Mouse (Mus musculus) stomach, postnatal 0 days (tissue): ENCODE measurements around the gene Rdh13.
"Not testable (repeated sequence)": the region's sequence is repeated elsewhere in the genome, so short reads cannot be mapped to it uniquely, and the experiment has no call there.

Experiments
- CTCF ChIP-seq: IDR thresholded peaks from 2 replicates; pipeline ENCODE4 v1.5.1; 2016; ENCODE audit warnings: antibody characterized with exemption, low read depth, mild to moderate bottlenecking, moderate library complexity
- EP300 ChIP-seq: optimal IDR thresholded peaks from 2 replicates; pipeline ENCODE3; 2016; ENCODE audit warnings: antibody characterized with exemption

DNA sequence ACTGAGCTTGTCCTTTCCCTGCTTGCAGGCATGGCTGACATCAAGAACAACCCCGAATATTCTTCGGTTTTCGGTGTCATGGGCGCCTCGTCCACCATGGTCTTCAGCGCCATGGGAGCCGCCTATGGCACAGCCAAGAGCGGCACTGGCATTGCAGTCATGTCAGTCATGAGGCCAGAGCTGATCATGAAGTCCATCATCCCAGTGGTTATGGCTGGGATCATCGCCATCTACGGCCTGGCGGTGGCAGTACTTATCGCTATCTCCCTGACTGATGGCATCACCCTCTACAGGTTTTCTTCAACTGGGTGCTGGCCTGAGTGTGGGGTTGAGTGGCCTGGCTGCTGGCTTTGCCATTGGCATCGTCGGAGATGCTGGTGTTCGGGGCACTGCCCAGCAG is 33.0 kb downstream of the Rdh13 start:
- not testable (repeated sequence) for TF ChIP-seq EP300, CTCF
